Mouse (Mus musculus): ENCODE results near the gene Ube2c. TPM values are rescaled to one million over a fixed set of nuclear protein-coding genes. Genes with fewer than 3 reads are reported as not detected.

The Ube2c gene
- polyA plus RNA-seq (2012; rRNA removed; ENCODE audit: low replicate concordance), result 68.5 and 95.4 TPM in 2 replicates

GRCm38 (mm10) chr2:164769258-164770037 is at the start of gene Ube2c:
Gene Ube2c, plus strand, starts transcription at chr2:164769898.

GRCm38 (mm10) chr2:164745843-164746479 is 23.7 kb upstream of the Ube2c start, which contains the start of the genes Wfdc3 and Dnttip1:
Gene Wfdc3, minus strand, starts transcription at chr2:164745931.
Gene Dnttip1, plus strand, starts transcription at chr2:164745983.

GRCm38 (mm10) chr2:164779481-164780086 is 9.9 kb downstream of the Ube2c start, which contains the start of gene Tnnc2:
Gene Tnnc2, minus strand, starts transcription at chr2:164779967.

GRCm38 (mm10) chr2:164785481-164786387 is 16.0 kb downstream of the Ube2c start, which contains the start of gene Snx21:
Gene Snx21, plus strand, starts transcription at chr2:164785823.

GRCm38 (mm10) chr2:164804533-164805331 is 35.0 kb downstream of the Ube2c start, which contains the start of the genes Acot8 and Zswim3:
Gene Acot8, minus strand, starts transcription at chr2:164804882.
Gene Zswim3, plus strand, starts transcription at chr2:164805098.

GRCm38 (mm10) chr2:164822636-164823165 is 53.0 kb downstream of the Ube2c start, which contains the start of gene Zswim1:
Gene Zswim1, plus strand, starts transcription at chr2:164822686.

Other genes starting within 250 kb of the Ube2c start
- 2.4 and 68.3 TPM in 2 replicates for gene Wfdc2, start 207.5 kb upstream of the Ube2c start, polyA plus RNA-seq (2012; rRNA removed; ENCODE audit: low replicate concordance)
- not detected in 2 replicates for gene Spint3, start 196.4 kb upstream of the Ube2c start, polyA plus RNA-seq (2012; rRNA removed; ENCODE audit: low replicate concordance)
- gene Wfdc6a, start 184.5 kb upstream of the Ube2c start, polyA plus RNA-seq (2012; rRNA removed; ENCODE audit: low replicate concordance), result not detected in 2 replicates
- gene Eppin, start 176.3 kb upstream of the Ube2c start, polyA plus RNA-seq (2012; rRNA removed; ENCODE audit: low replicate concordance), result not detected in 2 replicates
- gene Wfdc6b, start 156.4 kb upstream of the Ube2c start, polyA plus RNA-seq (2012; rRNA removed; ENCODE audit: low replicate concordance), result not detected in 2 replicates
- gene Wfdc8, start 156.3 kb upstream of the Ube2c start, polyA plus RNA-seq (2012; rRNA removed; ENCODE audit: low replicate concordance), result not detected in 2 replicates
- gene Wfdc16, start 131.1 kb upstream of the Ube2c start, polyA plus RNA-seq (2012; rRNA removed; ENCODE audit: low replicate concordance), result 0.16 TPM in 1 of 2 replicates, not detected in the other
- 1.1 and 3.7 TPM in 2 replicates for gene Wfdc10, start 113.9 kb upstream of the Ube2c start, polyA plus RNA-seq (2012; rRNA removed; ENCODE audit: low replicate concordance)
- gene Wfdc9, start 113.3 kb upstream of the Ube2c start, polyA plus RNA-seq (2012; rRNA removed; ENCODE audit: low replicate concordance), result not detected in 2 replicates
- not detected in 2 replicates for gene Wfdc11, start 95.8 kb upstream of the Ube2c start, polyA plus RNA-seq (2012; rRNA removed; ENCODE audit: low replicate concordance)
- gene Wfdc13, start 84.8 kb upstream of the Ube2c start, polyA plus RNA-seq (2012; rRNA removed; ENCODE audit: low replicate concordance), result 0.08 TPM in 1 of 2 replicates, not detected in the other
- gene Spint4, start 71.4 kb upstream of the Ube2c start, polyA plus RNA-seq (2012; rRNA removed; ENCODE audit: low replicate concordance), result not detected in 2 replicates
- gene Spint5, start 54.6 kb upstream of the Ube2c start, polyA plus RNA-seq (2012; rRNA removed; ENCODE audit: low replicate concordance), result not detected in 2 replicates
- gene Wfdc3, start 24.0 kb upstream of the Ube2c start, polyA plus RNA-seq (2012; rRNA removed; ENCODE audit: low replicate concordance), result 1.2 TPM in 1 of 2 replicates, not detected in the other
- gene Dnttip1, start 23.9 kb upstream of the Ube2c start, polyA plus RNA-seq (2012; rRNA removed; ENCODE audit: low replicate concordance), result 23.0 and 61.4 TPM in 2 replicates
- gene Tnnc2, start 10.1 kb downstream of the Ube2c start, polyA plus RNA-seq (2012; rRNA removed; ENCODE audit: low replicate concordance), result not detected in 2 replicates
- 16.0 and 24.1 TPM in 2 replicates for gene Snx21, start 15.9 kb downstream of the Ube2c start, polyA plus RNA-seq (2012; rRNA removed; ENCODE audit: low replicate concordance)
- gene Acot8, start 35.0 kb downstream of the Ube2c start, polyA plus RNA-seq (2012; rRNA removed; ENCODE audit: low replicate concordance), result 157 and 164 TPM in 2 replicates
- 1.9 and 2.1 TPM in 2 replicates for gene Zswim3, start 35.2 kb downstream of the Ube2c start, polyA plus RNA-seq (2012; rRNA removed; ENCODE audit: low replicate concordance)
- 7.2 and 8.6 TPM in 2 replicates for gene Zswim1, start 52.8 kb downstream of the Ube2c start, polyA plus RNA-seq (2012; rRNA removed; ENCODE audit: low replicate concordance)
- gene Spata25, start 58.6 kb downstream of the Ube2c start, polyA plus RNA-seq (2012; rRNA removed; ENCODE audit: low replicate concordance), result not detected in 2 replicates
- gene Ctsa, start 63.0 kb downstream of the Ube2c start, polyA plus RNA-seq (2012; rRNA removed; ENCODE audit: low replicate concordance), result 283 and 318 TPM in 2 replicates
- gene Neurl2, start 63.6 kb downstream of the Ube2c start, polyA plus RNA-seq (2012; rRNA removed; ENCODE audit: low replicate concordance), result 2.7 and 3.2 TPM in 2 replicates
- gene Pltp, start 87.8 kb downstream of the Ube2c start, polyA plus RNA-seq (2012; rRNA removed; ENCODE audit: low replicate concordance), result 28.5 and 38.0 TPM in 2 replicates
- gene Pcif1, start 109.4 kb downstream of the Ube2c start, polyA plus RNA-seq (2012; rRNA removed; ENCODE audit: low replicate concordance), result 29.6 and 30.0 TPM in 2 replicates
- gene Zfp335, start 141.9 kb downstream of the Ube2c start, polyA plus RNA-seq (2012; rRNA removed; ENCODE audit: low replicate concordance), result 25.0 and 27.2 TPM in 2 replicates
- 7.9 and 23.2 TPM in 2 replicates for gene Mmp9, start 170.9 kb downstream of the Ube2c start, polyA plus RNA-seq (2012; rRNA removed; ENCODE audit: low replicate concordance)
- gene Slc12a5, start 190.9 kb downstream of the Ube2c start, polyA plus RNA-seq (2012; rRNA removed; ENCODE audit: low replicate concordance), result 0.52 and 1.1 TPM in 2 replicates

All from duodenum, adult 2 months (tissue).